Mouse (Mus musculus): Measurements from ENCODE around the gene Pycr2. TPM values are rescaled to one million over a fixed set of nuclear protein-coding genes. Genes with fewer than 3 reads are reported as not detected.

Gene Pycr2
- total RNA-seq, 2 experiments from 2014 or later = 34.2 to 70.4 TPM

Other genes with a start within 250 kb of the Pycr2 start
- gene Mixl1, start 207.3 kb upstream of the Pycr2 start, total RNA-seq (2014; fragmentation: Nextera tagmentation) = not detected in 2 replicates
- not detected in 2 replicates for gene Mixl1, start 207.3 kb upstream of the Pycr2 start, total RNA-seq (2017)
- 19.1 and 21.9 TPM in 2 replicates for gene Acbd3, start 178.2 kb upstream of the Pycr2 start, total RNA-seq (2014; fragmentation: Nextera tagmentation)
- gene Acbd3, start 178.2 kb upstream of the Pycr2 start, total RNA-seq (2017) = 42.7 and 44.4 TPM in 2 replicates
- 737 and 1,041 TPM in 2 replicates for gene H3f3a, start 90.3 kb upstream of the Pycr2 start, total RNA-seq (2014; fragmentation: Nextera tagmentation)
- 1,518 and 1,745 TPM in 2 replicates for gene H3f3a, start 90.3 kb upstream of the Pycr2 start, total RNA-seq (2017)
- gene Sde2, start 53.2 kb upstream of the Pycr2 start, total RNA-seq (2014; fragmentation: Nextera tagmentation) = 22.0 and 23.2 TPM in 2 replicates
- gene Sde2, start 53.2 kb upstream of the Pycr2 start, total RNA-seq (2017) = 37.6 and 45.7 TPM in 2 replicates
- not detected in 2 replicates for gene Lefty2, start 11.2 kb upstream of the Pycr2 start, total RNA-seq (2014; fragmentation: Nextera tagmentation)
- gene Lefty2, start 11.2 kb upstream of the Pycr2 start, total RNA-seq (2017) = not detected in 2 replicates
- 6.4 and 11.9 TPM in 2 replicates for gene Lefty1, start 30.7 kb downstream of the Pycr2 start, total RNA-seq (2014; fragmentation: Nextera tagmentation)
- gene Lefty1, start 30.7 kb downstream of the Pycr2 start, total RNA-seq (2017) = 3.4 TPM in 1 of 2 replicates, not detected in the other
- gene Tmem63a, start 38.1 kb downstream of the Pycr2 start, total RNA-seq (2014; fragmentation: Nextera tagmentation) = 22.5 and 26.6 TPM in 2 replicates
- gene Tmem63a, start 38.1 kb downstream of the Pycr2 start, total RNA-seq (2017) = 4.8 and 10.8 TPM in 2 replicates
- 4.5 TPM in 1 of 2 replicates, not detected in the other for gene Ephx1, start 116.6 kb downstream of the Pycr2 start, total RNA-seq (2014; fragmentation: Nextera tagmentation)
- 0.57 TPM in 1 of 2 replicates, not detected in the other for gene Ephx1, start 116.6 kb downstream of the Pycr2 start, total RNA-seq (2017)
- gene 9130409I23Rik, start 146.9 kb downstream of the Pycr2 start, total RNA-seq (2014; fragmentation: Nextera tagmentation) = not detected in 2 replicates
- gene 9130409I23Rik, start 146.9 kb downstream of the Pycr2 start, total RNA-seq (2017) = not detected in 2 replicates
- gene Nvl, start 239.9 kb downstream of the Pycr2 start, total RNA-seq (2014; fragmentation: Nextera tagmentation) = 54.5 and 64.7 TPM in 2 replicates
- 36.3 and 37.0 TPM in 2 replicates for gene Nvl, start 239.9 kb downstream of the Pycr2 start, total RNA-seq (2017)
- gene Cnih4, start 240.4 kb downstream of the Pycr2 start, total RNA-seq (2014; fragmentation: Nextera tagmentation) = 14.0 and 25.9 TPM in 2 replicates
- 59.7 and 71.2 TPM in 2 replicates for gene Cnih4, start 240.4 kb downstream of the Pycr2 start, total RNA-seq (2017)

Measured in megakaryocyte-erythroid progenitor cell, adult 5-6 weeks (primary cell).